Mouse (Mus musculus) kidney, adult 18-20 months (tissue): ENCODE results near the gene Anks1b.

Experiments used
- DNase-seq: peaks from one replicate; pipeline ENCODE4 v3.0.0; 2021

Anks1b gene

GRCm38 (mm10) chr10:90828581-90829393 is 955.5 kb downstream of the Anks1b start:
- no peak for DNase-seq

DNA sequence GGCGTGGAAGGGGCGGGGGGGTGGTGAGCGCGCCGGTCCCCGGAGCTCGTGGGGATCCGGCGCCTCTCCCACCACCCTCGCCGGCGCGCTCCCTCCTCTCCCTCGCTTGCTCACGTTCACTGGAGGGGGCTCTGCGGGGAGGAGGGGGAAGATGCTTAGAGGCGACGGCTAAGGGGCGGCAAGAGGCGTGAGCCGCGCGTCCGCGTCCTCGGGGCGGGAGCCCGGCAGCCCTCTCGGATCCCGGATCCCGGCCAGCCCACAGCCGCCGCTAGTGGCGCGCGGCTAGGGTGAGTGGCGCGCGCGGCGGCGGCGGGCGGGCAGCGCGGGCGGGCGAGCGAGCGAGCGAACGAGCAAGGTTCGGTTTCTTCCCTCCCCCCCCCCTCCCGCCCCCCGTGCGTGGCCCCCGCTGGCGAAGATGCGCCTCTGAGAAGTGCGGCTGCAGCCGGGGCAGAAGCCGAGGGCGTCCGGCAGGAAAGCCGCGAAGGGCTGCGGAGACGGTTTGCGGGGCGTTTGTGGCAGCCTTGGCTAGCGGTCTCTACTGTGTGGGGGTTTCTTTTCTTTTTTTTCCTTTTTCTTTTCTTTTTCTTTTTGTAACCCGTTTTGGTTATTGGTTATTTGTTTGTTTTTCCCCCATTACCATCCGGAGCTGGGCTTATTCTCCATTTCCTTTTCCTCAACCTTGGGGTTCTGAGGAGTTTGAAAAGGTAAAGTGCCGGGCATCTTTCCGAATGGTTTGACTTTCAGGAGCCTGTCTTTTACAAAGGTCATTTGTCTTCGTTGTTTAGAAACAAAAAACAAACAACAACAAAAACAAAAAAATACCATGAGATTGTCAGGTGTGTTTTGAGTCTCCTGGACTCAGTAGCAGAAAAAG is 956.3 kb downstream of the Anks1b start:
- DNase-seq, result no peak

GRCm38 (mm10) chr10:90830268-90830585 is 956.9 kb downstream of the Anks1b start:
- no peak for DNase-seq

GRCm38 (mm10) chr10:90830591-90831287 is 957.4 kb downstream of the Anks1b start:
- no peak for DNase-seq

DNA sequence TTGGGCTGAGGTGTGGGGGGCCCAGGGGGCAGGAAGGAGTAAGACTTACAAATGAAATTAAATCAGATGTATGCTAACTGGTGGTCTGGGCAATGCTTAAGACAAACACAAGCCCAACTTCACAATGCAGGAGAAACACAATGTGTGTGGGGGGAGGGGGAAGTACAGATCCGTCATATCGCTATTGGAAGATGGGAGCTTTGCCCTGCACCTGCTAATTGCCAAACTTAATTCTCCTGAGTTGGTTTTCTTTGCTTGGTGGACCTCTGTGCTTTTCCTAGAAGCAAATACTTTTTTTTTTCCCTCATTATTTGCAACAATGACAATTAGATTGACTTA is 957.9 kb downstream of the Anks1b start:
- DNase-seq, result no peak

DNA sequence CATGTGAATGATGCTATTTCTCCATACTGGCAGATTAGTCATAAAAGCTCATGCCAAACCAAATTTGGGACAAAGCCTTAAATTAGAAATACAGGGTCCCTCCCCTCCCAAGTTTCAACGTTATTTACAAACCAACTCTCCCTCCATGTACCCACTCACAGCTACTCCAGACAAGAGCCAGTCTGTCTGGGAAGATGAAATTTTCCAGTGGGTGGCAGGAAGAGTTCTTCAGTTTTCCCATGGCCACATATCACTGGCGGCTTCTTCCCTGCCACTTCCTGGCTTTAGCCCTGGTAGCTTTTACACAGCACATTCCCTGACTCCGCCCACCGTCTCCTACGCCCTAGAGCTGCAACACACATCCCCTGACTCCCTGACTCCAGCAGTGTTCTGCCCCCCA is 961.0 kb downstream of the Anks1b start:
- no peak for DNase-seq

DNA sequence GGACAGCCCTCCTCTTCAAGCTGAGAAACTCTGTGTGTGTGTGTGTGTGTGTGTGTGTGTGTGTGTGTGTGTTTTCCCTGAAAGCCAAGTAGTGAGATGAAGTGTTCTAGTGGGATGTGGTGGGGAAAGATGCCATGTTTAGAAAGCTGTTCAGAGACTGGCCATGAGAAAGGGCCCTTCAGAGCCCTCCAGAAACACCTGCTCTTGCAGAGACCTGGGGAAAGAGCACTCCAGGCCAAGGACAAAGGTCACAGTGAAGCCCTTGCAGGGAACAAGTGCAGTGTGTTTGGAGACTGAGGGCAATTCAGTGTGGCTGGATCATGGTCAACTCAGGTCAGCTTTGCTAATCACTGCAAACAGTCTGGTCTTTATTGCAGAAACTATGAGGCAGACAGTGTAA is 961.9 kb downstream of the Anks1b start:
- no peak for DNase-seq

- DNase-seq, result no peak
Measured at GRCm38 (mm10) chr10:90839611-90840335, 966.5 kb downstream of the Anks1b start.

DNA sequence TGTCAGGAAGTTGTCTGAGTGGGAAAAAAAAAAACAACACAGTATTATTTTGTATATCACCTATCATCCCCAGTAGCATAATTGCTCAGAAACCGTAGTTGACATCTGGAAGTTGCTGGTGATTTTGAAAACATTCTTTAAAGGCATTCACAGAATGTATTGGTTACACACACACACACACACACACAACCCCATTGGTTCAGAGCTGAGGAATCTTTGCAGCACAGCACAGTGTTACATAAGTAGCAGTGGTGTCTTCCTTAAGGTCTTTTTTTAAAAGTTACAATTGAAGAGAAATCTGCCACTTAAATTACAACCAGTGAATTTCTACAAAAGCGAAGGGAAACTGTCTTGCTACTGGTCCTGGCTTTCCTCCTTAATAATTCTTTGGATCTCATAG is 969.1 kb downstream of the Anks1b start:
- no peak for DNase-seq

GRCm38 (mm10) chr10:90851077-90851476 is 977.8 kb downstream of the Anks1b start:
- DNase-seq, result no peak

- no peak for DNase-seq
Measured at GRCm38 (mm10) chr10:90851999-90852398, 978.7 kb downstream of the Anks1b start.

DNA sequence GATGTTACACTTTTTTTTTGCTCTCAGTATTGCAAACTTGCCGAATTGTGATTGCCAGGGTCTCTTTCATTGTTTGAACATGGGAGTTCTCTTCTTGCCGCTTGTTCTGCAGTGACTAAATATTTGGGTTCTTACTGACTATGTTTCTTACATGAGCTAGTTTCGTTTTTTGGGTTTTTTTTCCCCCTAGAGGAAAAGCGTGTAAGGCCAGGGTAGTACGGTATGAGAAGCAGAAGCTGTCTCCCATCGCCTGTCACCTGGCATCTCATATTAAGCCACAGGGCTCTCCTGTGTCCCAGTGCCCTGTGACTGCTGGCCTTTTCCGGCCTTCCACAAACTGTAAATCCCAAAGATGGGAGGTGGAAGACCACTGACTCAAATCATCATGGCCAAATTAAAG is 979.1 kb downstream of the Anks1b start:
- no peak for DNase-seq

DNA sequence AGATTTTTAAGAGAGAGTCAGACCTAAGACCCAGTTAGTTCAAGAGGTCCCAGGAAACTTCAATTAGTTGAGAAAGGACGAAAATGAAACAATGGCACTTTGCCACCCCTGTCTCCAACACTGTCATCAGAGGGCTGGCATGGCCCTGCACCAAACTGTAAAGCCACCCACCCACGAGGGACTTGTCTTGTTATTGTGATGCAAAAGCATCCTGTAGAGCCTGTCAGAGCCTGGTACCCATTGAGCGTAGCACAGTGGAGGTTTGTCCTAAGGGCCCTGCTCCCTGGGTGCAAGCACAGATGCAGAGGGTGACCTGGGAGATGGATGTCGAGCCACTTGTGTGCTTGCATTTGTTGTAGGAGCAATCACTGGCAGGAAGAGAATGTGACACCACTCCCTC is 983.4 kb downstream of the Anks1b start:
- no peak for DNase-seq

- no peak for DNase-seq
Measured at GRCm38 (mm10) chr10:90859665-90860523, 986.6 kb downstream of the Anks1b start.

DNA sequence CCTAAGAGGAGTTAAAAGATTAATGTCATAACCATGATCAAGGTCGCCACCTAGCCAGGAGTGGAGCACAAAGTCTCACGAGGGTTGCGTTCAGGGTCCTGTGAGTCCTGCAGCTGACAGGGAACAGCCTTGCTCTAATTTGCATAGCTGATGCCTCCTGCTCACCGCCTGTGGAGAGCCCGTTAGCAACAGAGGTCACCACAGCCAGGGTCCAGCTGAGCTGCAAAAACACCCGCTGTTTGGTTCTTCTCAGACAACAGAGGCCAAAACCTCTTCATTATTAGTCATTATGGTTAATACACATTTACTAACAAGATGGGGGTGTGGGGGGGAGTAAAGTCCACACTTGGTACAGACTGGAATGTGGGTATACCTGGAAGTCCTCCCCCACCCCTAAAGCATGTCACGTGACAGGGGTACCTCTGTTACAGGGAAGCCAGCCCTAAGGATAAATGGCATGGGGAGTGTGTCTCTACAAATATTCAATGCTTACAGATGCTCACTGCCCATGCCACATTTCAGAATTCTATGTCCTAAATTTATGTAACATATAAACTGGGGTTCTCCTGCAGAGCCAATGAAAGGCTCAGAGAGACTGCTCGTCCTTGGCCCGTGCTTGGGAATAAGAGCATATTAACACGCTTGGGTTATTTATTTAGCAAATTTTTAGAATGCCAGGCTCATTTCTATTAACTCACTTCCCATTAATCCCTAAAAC is 990.7 kb downstream of the Anks1b start:
- DNase-seq, result no peak

DNA sequence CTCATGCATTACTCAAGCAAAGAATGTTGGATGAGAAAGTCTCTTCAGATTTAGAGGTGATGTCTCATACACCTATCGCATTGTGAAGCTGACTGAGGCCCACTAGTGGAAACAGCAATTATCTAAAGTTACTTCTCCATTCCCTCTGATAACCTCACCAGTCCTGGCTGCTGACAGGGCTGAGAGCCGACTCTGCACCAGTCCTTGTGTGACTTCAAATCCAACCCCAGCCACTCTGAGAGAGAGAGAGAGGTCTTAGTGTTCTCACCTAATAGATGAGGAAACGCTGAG is 991.2 kb downstream of the Anks1b start:
- DNase-seq, result no peak

- DNase-seq, result no peak
Measured at GRCm38 (mm10) chr10:90873204-90873603, 999.9 kb downstream of the Anks1b start.

GRCm38 (mm10) chr10:90874166-90874565 is 1000.9 kb downstream of the Anks1b start:
- DNase-seq, result no peak

- no peak for DNase-seq
Measured at GRCm38 (mm10) chr10:90880854-90881560, 1007.7 kb downstream of the Anks1b start.

GRCm38 (mm10) chr10:90889566-90889965 is 1016.3 kb downstream of the Anks1b start:
- no peak for DNase-seq

GRCm38 (mm10) chr10:90892728-90893127 is 1019.4 kb downstream of the Anks1b start:
- no peak for DNase-seq
